Comparison of ENCODE assay signal across 19 mouse cellular contexts in the genomic region with DNA sequence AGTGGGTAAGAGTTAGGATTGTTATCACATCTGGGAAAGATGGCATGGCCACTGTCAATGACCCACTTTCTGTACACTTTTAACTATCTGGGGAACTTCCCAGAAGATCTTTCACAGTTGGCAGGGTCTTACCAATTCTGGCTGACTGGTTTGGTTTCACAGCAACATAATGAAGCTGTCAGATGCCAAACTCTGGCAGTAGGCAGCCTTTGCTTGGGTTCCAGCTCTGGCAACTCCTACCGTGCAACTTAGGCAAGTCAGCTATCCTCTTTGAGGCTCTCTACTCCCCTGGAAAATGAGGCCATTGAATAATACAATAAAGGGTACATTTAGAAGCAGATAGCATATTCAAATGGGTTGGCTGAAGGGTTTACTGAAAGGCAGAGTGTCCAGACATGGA.
DNase-seq lines count a peak whose midpoint lies in the region; ATAC-seq and TF ChIP-seq lines count a peak whose summit lies in the region.
"Had no signal": no experiment of that assay in that cellular context is flagged by ENCODE, and none has a peak within 500 bp of the region (broad histone marks: within the 10 kb centered on the region; RNA-seq: fewer than 3 reads in every experiment).

No protein-coding gene starts in this region.

- peaks cover 30% of the 10 kb centered on the region for H3K4me1 ChIP-seq in forebrain, embryonic 15.5 days
- peaks cover 31% of the 10 kb centered on the region for H3K4me1 ChIP-seq in forebrain, embryonic 10.5 days
- H3K4me1 ChIP-seq: lung, embryonic 15.5 days had no signal

- TF ChIP-seq CTCF in brain, embryonic 14.5 days (IDR thresholded peaks at IDR 0.05; ENCODE audit: borderline replicate concordance, extremely low read depth, insufficient read depth, insufficient read length), result no peak

- no peaks in the 10 kb centered on the region for H3K9me3 ChIP-seq in forebrain, embryonic 15.5 days
- H3K9me3 ChIP-seq in forebrain, embryonic 10.5 days, result no peaks in the 10 kb centered on the region
- H3K9me3 ChIP-seq: lung, embryonic 15.5 days; neural tube, embryonic 12.5 days had no signal

- H3K27me3 ChIP-seq in forebrain, embryonic 15.5 days, result no peaks in the 10 kb centered on the region
- H3K27me3 ChIP-seq in forebrain, embryonic 10.5 days (ENCODE audit: poor library complexity, severe bottlenecking), result no peaks in the 10 kb centered on the region
- H3K27me3 ChIP-seq: lung, embryonic 15.5 days; neural tube, embryonic 12.5 days; Patski had no signal

- 20% methylated on average over 1 of the region's 1 CpGs for WGBS in forebrain, embryonic 15.5 days
- 48% methylated on average over 1 of the region's 1 CpGs for WGBS in forebrain, embryonic 10.5 days

- H3K4me2 ChIP-seq in forebrain, embryonic 15.5 days (replicated peaks), result no peak overlapping the region
- H3K4me2 ChIP-seq: heart, embryonic 11.5 days; lung, embryonic 15.5 days; neural tube, embryonic 12.5 days had no signal

- no peak overlapping the region for H3K4me3 ChIP-seq in forebrain, embryonic 15.5 days
- H3K4me3 ChIP-seq in forebrain, embryonic 10.5 days, result no peak overlapping the region
- H3K4me3 ChIP-seq: lung, embryonic 15.5 days; neural tube, embryonic 12.5 days had no signal

- no peak for TF ChIP-seq POLR2A in brain, embryonic 14.5 days (IDR thresholded peaks at IDR 0.05; ENCODE audit: borderline replicate concordance, extremely low read depth, insufficient read depth, insufficient read length, poor library complexity, severe bottlenecking)

- ATAC-seq in forebrain, embryonic 15.5 days (replicated peaks), result peak; percentile 66
- ATAC-seq: Patski had no signal

- H3K9ac ChIP-seq in forebrain, embryonic 15.5 days (replicated peaks), result no peak overlapping the region
- H3K9ac ChIP-seq: liver, embryonic 14.5 days; lung, embryonic 15.5 days; neural tube, embryonic 12.5 days had no signal

- peak; percentile 18 for DNase-seq in cerebellum, adult 11-12 months
- no peak for DNase-seq in cerebellum, postnatal 4 days (ENCODE audit: low spot score in 2 of 2)
- no peak for DNase-seq in forebrain, embryonic 10.5 days (ENCODE audit: extremely low spot score, low spot score)
- DNase-seq in layer of hippocampus, adult 8-10 months (ENCODE audit: low spot score in 2 of 2), result peak; percentile 35 to 44
- no peak for DNase-seq in layer of hippocampus, adult 11-12 months (ENCODE audit: low spot score)
- peak; percentile 91 for DNase-seq in brain, embryonic 14.5 days (ENCODE audit: low read depth)
- no peak for DNase-seq in kidney, postnatal 25 days
- DNase-seq: adrenal gland, adult 8-10 months; heart, postnatal 10 days; kidney, adult 18-20 months; lung, postnatal 4 days; spleen, adult 18-20 months had no signal

- peak overlapping the region; percentile 36; the same call in 1 of the 2 replicates for H3K27ac ChIP-seq in forebrain, embryonic 15.5 days (replicated peaks)
- no peak overlapping the region for H3K27ac ChIP-seq in forebrain, embryonic 10.5 days
- H3K27ac ChIP-seq: kidney, postnatal 0 days; liver, embryonic 14.5 days; lung, embryonic 15.5 days; neural tube, embryonic 12.5 days had no signal

- H3K36me3 ChIP-seq in forebrain, embryonic 15.5 days, result no peaks in the 10 kb centered on the region
- H3K36me3 ChIP-seq in forebrain, embryonic 10.5 days (replicated peaks), result no peaks in the 10 kb centered on the region
- H3K36me3 ChIP-seq: lung, embryonic 15.5 days; neural tube, embryonic 12.5 days had no signal

Comparison
In these comparisons a context has a peak if more than half of its experiments do, and no peak if none do; other contexts are left out.
1. DNase-seq: peak in cerebellum, adult 11-12 months (single experiment), layer of hippocampus, adult 8-10 months (2 of 2) and brain, embryonic 14.5 days (single experiment); none in cerebellum, postnatal 4 days (0 of 2), forebrain, embryonic 10.5 days (single experiment), layer of hippocampus, adult 11-12 months (single experiment) and kidney, postnatal 25 days (0 of 2).